Mouse (Mus musculus) erythroblast, adult 5-6 weeks (primary cell): ENCODE results near the gene AL607142.1. TPM values are rescaled to one million over a fixed set of nuclear protein-coding genes. Genes with fewer than 3 reads are reported as not detected.
A peak's percentile ranks its signal among the peaks of the same experiment; 100 is the strongest.

ENCODE experiments used
- ATAC-seq: replicated peaks from 2 replicates; pipeline ENCODE4 v1.8.0; 2016; ENCODE audit warnings: moderate number of reproducible peaks, mild to moderate bottlenecking, moderate TSS enrichment, inconsistent platforms; ENCODE audit not compliant: poor library complexity, low FRiP score, severe bottlenecking
- total RNA-seq, 2 experiments: library from RNA; stranded (forward) in 1 of 2; stranded (reverse) in 1 of 2; fragments of 150-400 nt in 1 of 2; fragments of 200-764, 138-1000 nt in 1 of 2; gene quantifications; 2 replicates each; pipeline versions ENCODE4 v1.2.3 to v1.2.4; 2015 to 2017; ENCODE audit warnings: low replicate concordance in 2 of 2

AL607142.1 gene
- total RNA-seq, 2 experiments from 2014 or later = not detected

GRCm38 (mm10) chr4:120089536-120089935 lies 24.7 kb downstream of the AL607142.1 start:
- ATAC-seq = no peak

DNA sequence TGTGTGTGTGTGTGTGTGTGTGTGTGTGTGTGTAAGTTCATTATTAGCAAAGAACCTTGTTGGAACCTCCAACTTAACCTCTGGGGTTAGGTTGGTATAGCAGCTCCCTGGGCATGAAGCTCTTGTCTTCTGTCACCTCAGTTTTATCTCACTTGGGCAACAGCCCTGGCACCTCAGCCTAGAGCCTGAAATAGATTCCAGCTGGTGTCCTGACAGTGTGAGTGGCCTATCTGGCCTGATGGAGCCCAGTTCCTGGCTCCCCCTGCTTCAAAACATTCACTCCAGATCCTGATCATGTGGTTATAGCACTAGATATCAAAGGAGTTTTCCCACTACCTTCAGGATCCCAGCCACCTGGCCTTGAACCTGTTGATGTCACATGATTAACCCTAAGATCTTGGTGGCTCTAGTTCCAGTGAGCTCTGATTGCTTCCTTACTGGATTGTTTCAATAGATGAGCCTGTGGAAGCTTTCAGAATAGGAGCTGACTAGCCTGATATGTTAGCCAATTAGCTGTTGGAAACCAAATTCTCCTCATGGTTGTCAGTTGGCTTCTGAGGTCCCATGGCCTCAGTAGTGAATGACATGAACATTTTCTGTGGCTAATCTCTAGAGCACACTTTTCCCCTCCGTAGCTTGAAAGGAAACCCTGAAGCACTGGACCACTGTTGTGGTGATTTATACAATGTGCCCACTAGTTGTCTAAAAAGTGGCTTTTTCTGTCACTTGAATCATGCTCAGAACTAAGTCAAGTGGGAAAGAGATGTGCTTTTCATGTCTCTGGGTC lies 27.4 kb downstream of the AL607142.1 start:
- no peak for ATAC-seq

DNA sequence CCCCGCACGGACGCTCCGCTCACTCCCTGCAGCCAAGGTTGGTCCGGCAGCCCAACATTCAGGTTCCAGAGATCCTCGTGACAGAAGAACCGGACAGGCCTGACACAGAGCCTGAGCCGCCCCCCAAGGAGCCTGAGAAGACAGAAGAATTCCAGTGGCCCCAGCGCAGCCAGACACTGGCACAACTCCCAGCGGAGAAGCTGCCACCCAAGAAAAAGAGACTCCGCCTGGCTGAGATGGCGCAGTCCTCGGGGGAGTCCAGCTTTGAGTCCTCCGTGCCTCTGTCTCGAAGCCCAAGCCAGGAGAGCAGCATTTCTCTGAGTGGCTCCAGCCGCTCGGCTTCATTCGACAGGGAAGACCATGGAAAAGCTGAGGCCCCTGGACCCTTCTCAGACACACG lies 32.1 kb downstream of the AL607142.1 start:
- ATAC-seq = no peak

DNA sequence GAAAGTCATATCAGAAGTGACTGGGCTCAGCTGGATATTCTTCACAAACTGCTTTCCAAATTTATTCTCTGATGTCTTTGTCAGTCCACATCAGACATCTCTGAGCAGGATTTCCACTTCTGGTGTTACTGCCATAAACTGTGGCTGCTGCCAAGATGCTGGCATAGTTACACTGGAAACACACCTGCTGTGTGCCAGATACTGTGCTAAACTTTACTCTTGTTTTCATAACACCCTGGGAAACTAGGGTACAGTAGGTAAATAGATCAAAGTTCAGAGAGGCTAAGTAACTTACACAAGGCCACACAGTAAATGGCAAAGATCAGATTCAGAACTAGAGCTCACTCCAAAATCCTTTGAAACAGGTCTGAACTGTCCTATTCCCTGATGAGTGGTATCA lies 36.4 kb downstream of the AL607142.1 start:
- no peak for ATAC-seq

DNA sequence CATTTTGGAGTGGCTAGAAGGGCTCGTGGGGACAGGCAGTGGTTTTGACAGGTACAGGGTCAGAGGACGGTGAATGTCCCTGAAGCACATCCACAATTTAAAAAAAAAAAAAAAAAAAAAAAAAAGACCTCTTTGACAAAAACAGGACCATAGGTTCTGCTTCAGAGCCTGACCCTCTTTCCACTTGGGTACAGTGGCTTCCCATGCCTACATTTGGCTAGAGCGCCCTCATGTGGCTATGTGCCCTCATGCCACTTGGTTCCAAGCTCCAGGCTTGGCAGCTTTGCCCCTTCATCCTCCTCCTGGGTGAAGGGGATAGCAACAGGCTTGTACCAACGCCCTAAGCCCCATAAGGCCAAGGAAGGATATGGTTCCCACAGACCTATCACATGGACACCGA lies 39.8 kb downstream of the AL607142.1 start:
- ATAC-seq = no peak

GRCm38 (mm10) chr4:120106362-120106761 lies 41.6 kb downstream of the AL607142.1 start:
- no peak for ATAC-seq

DNA sequence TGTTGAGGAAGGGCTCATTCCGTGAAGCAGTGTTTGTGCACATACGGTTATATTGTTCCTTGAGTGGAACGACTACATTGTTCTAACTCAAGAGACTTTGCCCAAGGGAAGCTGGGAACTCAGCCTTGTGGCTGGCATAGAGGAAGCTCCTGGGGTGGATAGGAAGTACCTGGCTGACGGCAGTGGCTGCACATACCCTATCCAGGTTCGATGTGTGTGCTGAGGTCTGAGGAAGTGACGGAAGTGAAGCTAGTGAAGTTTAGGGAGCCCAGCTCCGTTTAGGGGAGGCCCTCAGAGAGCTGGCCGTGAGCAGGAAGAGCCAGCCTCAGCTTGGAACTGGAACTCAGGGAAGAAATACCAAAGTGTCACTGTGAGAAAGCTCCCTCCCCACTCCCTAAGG lies 43.0 kb downstream of the AL607142.1 start:
- no peak for ATAC-seq

- ATAC-seq = no peak
These were observed 50.7 kb downstream of the AL607142.1 start for GRCm38 (mm10) chr4:120115516-120115915.

- ATAC-seq = no peak
These were observed 51.5 kb downstream of the AL607142.1 start for GRCm38 (mm10) chr4:120116312-120116711.

DNA sequence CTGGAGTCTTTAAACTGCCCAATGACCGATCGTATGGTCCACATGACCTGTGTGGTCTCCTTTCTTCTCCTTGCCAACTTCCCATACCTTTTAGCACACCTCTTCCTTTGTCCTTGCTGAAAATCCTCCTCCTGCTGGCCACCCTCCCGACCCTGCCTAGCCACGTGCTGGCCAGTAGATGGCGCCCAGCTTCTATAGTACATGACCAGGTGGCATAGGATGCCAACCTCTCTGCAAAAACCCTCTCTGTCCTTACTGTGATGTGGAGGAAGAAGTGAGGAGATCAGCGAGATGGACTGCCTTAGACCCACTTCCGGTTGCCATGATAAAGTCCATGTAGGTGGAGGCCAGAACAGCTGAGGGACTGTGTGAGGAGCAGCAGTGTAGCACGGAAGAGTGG lies 55.5 kb downstream of the AL607142.1 start:
- ATAC-seq = peak; percentile 54; the same call in 1 of the 2 replicates

DNA sequence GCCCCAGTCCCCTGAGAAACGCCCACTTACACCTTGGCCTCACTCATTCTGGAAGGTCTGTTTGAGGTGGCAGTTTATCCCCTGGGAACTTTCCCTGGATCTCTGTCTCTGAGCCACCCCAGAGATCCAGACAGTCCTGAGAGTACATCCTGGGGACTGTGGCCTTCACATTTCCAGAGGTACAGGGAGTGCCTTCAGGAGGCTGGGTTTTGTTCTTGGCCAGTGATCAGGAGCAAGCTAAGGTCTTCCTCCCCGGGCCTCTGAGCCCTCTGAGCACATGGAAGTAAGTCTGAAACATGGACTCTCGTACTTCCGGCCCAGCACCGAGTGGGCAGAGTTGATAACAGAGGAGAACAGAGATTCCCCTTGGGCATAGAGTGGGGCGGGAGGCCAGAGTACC lies 59.9 kb downstream of the AL607142.1 start:
- ATAC-seq = no peak

DNA sequence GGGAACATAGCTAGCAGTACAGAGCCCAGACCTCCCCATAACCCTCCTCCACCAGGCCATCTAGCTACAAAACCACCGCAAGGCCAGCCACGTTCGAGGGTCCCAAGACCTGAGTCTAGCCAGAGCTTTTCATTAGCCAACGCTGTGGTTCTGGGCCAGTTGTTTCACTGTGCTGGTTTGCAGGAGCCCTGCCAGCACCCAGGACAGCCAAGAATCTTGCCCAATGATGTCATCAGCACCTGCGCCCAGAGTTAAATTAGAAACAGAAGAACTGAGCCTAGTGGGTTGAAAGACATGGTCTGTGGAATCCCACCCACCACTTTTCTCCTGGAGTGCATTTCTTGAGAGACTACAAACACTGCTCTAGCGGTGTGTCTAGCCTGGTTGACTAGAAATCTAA lies 61.3 kb downstream of the AL607142.1 start:
- no peak for ATAC-seq

DNA sequence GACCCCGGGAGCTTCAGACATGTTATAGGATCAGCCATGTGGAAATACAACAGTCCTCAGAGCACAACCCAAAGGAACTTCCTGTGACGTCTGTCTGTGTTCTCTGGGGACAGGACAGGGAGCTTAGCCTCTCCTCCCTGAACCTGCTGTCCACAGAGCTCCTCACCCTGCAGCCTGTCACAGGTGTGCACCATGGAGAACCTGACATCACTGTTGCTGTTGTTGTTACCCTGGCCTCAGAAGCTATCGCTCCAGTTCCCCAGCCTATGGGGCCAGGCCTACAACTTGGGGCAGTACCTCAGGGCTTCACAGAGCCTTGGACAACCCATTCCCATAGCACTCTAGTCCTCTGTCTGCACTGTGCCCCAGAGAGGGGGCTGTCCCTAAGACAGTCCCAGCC lies 62.5 kb downstream of the AL607142.1 start:
- ATAC-seq = no peak

DNA sequence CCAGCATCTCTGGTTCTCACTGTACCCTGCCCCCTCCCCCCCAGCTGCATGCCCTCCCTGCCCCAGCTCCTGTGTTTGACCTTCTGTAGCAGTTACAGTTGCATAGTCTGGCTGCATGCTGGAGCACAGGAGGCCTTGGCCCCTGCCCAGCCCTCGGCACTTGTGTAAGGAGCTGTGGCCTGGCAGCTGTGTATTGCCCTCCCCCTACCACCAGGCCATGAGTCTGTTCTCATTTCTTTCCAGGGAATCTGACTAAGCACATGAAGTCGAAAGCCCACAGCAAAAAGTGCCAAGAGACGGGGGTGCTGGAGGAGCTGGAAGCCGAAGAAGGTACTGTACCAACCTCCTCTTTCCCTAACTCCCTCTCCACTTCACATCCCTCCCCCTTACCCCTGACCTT lies 63.2 kb downstream of the AL607142.1 start:
- no peak for ATAC-seq

GRCm38 (mm10) chr4:120129233-120129885 lies 64.6 kb downstream of the AL607142.1 start:
- ATAC-seq = peak; percentile 56; the same call in 1 of the 2 replicates

DNA sequence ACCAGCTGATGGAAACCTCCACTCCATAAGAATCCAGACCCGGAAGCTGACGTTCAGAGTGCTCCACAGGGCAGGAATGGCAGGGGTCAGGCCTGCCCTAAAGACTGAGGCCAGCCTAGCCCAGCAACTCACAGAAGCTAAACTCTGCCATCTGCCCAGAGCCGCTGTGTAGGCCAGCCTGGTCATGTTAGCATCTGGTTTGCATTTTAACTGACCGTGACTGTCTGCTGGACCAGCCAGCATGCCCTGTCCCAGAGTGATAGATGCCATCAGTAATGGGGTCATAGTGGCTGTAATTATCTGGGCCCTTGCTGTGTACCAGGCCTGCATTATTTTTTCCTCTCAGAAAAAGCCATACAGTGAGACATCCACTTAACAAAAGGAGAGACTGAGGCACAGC lies 66.1 kb downstream of the AL607142.1 start:
- ATAC-seq = no peak

DNA sequence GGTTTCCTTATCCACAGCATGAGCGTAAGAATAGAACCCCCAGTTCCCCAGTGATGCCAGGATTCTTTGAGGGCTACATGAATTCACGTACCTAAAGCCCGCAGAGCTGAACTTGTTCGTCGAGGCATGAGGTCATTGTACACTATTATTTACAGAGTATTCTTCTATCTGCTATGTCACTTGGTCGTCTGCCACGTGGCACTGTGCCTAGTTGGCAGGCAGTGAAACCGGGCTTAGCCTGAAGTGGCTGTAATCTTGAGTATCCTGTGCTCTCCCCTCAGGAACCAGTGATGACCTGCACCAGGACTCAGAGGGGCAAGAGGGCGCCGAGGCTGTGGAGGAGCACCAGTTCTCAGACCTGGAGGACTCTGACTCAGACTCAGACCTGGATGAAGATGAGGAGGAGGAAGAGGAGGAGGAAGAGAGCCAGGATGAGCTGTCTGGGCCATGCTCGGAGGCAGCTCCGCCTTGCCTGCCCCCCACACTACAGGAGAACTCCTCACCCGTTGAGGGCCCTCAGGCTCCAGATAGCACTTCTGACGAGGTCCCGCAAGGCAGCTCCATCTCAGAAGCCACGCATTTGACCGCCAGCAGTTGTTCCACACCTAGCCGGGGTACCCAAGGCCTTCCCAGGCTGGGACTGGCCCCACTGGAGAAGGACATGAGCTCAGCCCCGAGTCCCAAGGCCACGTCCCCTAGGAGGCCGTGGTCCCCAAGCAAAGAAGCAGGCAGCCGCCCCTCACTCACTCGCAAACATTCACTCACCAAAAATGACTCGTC lies 66.8 kb downstream of the AL607142.1 start:
- ATAC-seq = no peak

GRCm38 (mm10) chr4:120134223-120134622 lies 69.4 kb downstream of the AL607142.1 start:
- ATAC-seq = no peak

GRCm38 (mm10) chr4:120141810-120142209 lies 77.0 kb downstream of the AL607142.1 start:
- ATAC-seq = no peak

DNA sequence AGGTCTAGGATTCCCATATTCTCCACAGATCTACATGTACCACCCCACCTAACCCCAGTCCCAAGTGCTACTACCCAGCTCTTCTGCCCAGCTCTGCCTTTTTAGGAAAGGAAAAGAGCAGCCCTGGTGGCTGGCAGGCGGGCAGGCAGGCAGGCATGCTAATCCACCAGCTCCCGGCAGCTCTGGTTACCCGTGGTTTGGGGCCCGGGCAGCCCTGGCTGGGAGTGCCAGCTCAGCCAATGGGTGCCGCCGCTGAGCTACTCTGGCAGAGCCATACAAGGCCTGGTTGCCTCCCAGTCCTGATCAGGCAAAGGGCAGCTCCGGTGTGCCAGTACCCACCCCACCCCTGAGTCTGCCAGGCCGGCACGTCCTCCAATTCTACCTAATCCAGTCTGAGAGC lies 78.1 kb downstream of the AL607142.1 start:
- ATAC-seq = no peak
